Mouse (Mus musculus): ENCODE measurements at regions not wholly inside any gene's neighbourhood (a gene's known extent, or its start where the extent isn't known, plus 50 kb on each side); places are given as distances from the start of the nearest gene placed in this dataset.

- in situ Hi-C loops (cut with MboI, MseI): no loop called here
Measured at GRCm38 (mm10) chr6:117330198-117330597, 161.9 kb downstream of the Cxcl12 start.

GRCm38 (mm10) chr6:117330726-117331360, 162.5 kb downstream of the Cxcl12 start:
- in situ Hi-C loops (cut with MboI, MseI): no loop called here

DNA sequence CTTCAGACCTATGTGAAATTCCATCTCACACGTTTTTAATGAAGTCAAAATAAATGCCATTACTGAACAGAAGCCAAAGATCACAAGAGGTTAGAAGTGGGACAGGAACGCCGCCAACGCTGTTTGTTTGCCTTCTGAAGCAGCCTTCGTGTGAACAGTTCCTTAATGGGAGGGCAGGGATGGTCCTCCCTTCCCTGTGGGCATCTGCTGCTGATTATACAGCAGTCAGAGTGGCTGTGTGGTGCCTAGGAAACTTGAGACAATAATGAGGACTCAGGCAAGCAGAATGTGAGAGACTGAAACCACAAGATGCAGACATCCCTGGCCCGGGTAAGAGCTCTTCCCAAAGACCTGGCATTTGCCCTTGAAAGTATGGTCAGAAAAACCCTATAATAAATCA, 164.3 kb downstream of the Cxcl12 start:
- in situ Hi-C loops (cut with MboI, MseI): no loop called here

- in situ Hi-C loops (cut with MboI, MseI): no loop called here
Measured at GRCm38 (mm10) chr6:117342123-117342522, 173.8 kb downstream of the Cxcl12 start.

- in situ Hi-C loops (cut with MboI, MseI): no loop called here
Measured at GRCm38 (mm10) chr6:117347356-117347755, 179.0 kb downstream of the Cxcl12 start.

- in situ Hi-C loops (cut with MboI, MseI): no loop called here
Measured at GRCm38 (mm10) chr6:117351846-117352245, 183.5 kb downstream of the Cxcl12 start.

DNA sequence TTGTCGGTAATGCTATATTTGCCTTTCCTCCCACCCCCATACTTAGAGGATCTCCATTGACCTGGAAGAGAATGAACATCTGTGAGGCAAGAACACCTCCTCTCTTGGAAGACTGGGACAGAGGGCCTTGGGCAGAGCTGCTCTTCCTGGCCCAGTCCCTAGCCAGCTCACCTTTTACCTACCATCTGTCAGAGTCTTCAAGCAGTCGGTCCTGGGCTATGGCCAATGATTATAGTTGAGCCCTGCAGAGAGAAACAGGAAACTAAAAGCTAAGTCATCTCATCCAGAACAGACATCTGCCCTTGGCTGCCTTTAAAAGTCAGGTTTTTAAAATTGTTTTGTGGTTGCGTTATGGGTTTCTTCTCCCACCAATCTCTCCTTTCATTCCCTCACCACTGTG, 184.8 kb downstream of the Cxcl12 start:
- in situ Hi-C loops (cut with MboI, MseI): no loop called here

- in situ Hi-C loops (cut with MboI, MseI): no loop called here
Measured at GRCm38 (mm10) chr6:117356101-117356500, 187.8 kb downstream of the Cxcl12 start.

DNA sequence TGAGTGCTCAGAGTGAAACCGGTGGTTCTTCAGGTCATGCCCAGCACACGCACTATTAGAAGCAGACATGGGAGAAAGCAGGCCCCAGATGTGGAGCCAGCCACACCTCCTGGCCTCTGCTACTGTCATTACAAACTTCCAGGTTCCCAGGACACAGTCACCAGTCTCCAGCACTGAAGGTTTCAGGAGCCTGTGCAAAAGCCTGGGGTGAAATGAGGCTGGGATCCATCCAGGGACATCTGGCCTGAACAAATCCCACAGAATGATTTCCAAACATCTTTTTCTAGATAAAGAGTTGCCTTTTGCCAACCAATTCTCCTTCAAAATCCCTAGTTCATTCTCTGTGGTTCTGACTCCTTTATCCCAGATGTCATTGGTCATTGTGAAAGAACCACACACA, 191.1 kb downstream of the Cxcl12 start:
- in situ Hi-C loops (cut with MboI, MseI): no loop called here

DNA sequence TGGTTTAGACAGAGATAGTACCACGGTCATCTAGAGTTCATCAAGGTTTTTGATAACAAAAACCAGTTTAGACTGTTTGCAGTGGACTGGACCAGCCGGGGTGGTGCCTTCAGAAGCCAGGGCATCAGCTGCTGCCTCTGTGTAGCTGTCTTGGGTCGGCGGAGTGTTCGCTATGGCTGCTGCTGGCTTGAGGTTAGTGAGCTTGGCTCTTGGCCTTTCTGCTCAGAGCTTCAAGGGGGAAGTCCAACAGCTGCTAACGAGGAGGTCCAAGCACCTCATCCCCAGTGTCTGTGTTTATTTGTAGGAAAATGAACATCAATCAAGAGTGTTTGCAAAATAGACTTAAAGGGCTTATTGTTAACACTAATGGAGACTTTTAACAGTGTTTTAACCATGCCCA, 198.2 kb downstream of the Cxcl12 start:
- in situ Hi-C loops (cut with MboI, MseI): no loop called here

GRCm38 (mm10) chr6:117375989-117376388, 207.7 kb downstream of the Cxcl12 start:
- in situ Hi-C loops (cut with MboI, MseI): loop anchor here (25.0 kb wide), 1 partner anchor 1311 kb away; no protein-coding TSS in a partner anchor

DNA sequence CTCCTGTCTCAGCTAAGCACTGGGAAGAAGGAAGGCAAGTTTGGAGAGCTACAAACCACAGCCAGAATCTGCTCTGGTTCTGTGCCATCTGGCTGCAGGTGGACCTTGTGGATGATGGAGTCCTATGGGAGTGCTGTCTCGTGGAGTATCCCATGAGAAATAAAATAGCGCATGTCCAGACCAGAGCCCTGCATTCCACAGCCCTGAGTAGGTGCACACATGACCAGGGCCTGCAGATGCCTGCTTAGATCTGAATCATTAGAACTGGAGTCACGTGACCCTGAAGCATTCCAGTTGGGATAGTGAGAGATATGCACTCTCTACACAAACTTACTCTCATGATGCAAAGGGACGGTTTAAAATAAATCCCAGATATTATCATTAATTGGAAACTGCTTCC, 211.6 kb downstream of the Cxcl12 start:
- in situ Hi-C loops (cut with MboI, MseI): loop anchor here (25.0 kb wide), 1 partner anchor 1307 kb away; no protein-coding TSS in a partner anchor

DNA sequence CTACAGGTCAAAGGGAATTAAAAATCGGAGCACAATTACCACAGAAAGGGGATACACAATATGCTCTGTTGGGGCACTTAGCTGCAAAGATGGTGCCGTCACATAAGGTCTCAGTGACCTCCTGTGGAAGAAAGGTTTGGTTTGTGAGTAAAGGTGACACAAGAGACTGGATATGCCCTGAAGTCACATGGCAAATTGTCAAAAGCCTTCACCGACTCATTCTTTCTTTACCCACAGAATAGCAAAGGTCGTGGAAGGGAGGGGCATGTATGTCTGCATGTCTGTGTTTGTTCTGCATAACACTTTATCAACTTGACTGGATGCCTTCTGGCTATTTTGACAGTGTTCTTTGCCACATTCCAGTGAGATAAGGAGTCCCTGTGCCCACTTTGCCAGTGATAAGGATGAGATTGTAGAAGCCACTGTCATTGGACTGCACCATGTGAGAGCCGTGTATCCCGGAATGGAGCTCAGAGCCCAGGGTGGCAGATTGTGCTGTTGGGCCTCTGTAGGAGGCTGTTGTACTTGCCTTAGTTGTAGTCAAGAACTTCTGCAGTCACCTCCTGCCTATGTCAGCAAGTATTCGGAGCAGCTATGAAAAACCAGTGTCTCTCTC, 222.0 kb downstream of the Cxcl12 start:
- in situ Hi-C loops (cut with MboI, MseI): loop anchor here (25.0 kb wide), 1 partner anchor 1297 kb away; no protein-coding TSS in a partner anchor

DNA sequence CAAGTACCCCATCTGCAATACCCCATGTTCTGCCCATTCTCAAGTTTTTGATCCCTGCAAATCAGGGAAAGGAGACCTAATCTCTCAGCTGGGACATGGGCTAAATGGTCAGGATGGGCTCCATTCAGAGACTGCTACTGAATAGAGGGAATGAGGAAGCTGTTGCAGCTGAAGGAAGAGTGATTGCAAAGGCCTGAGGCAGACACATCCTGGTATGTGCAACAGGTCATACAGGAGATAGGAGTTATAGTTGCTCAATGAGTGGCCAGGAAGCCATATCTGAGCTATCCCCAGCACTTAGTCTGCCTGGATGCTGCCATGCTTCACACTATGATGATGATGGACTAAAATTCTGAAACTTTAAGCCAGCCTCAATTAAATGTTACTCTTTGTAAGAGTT, 225.1 kb downstream of the Cxcl12 start:
- in situ Hi-C loops (cut with MboI, MseI): loop anchor here (25.0 kb wide), 1 partner anchor 1294 kb away; no protein-coding TSS in a partner anchor

- in situ Hi-C loops (cut with MboI, MseI): no loop called here
Measured at GRCm38 (mm10) chr6:117405589-117406311, 237.4 kb downstream of the Cxcl12 start.

GRCm38 (mm10) chr6:117406312-117406595, 237.9 kb downstream of the Cxcl12 start:
- in situ Hi-C loops (cut with MboI, MseI): no loop called here

GRCm38 (mm10) chr6:117406757-117407156, 238.4 kb downstream of the Cxcl12 start:
- in situ Hi-C loops (cut with MboI, MseI): no loop called here

DNA sequence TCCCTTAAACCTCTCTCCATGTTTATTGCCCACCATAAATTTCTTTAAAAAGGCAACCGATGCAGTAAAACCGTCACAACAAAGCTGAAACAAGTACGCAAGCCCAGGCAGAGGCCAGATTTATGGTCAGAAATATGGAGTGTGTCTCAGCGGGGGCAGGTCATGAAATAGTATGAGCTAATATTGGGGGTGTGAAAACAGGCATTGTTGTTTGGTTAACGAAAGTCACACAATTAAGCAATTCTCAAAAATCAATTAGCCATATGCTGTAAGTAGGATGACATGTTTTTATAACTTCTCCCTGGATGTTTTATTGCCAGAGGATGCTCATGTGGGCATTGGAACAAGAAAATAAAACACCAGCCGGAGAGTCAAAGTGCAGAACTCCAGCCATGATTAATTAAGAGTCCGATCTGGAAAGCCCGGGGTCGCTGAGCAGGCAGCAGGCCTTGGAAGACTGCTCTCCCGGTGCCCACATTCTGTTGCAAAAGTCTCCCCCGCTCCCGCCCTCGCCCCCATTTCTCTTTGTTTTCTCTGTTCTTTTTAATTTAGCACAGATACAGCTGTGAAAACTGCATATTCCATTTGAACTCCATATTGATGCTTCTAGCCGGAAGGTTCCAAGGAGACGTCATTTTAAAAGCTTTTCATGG, 239.0 kb downstream of the Cxcl12 start:
- in situ Hi-C loops (cut with MboI, MseI): no loop called here

DNA sequence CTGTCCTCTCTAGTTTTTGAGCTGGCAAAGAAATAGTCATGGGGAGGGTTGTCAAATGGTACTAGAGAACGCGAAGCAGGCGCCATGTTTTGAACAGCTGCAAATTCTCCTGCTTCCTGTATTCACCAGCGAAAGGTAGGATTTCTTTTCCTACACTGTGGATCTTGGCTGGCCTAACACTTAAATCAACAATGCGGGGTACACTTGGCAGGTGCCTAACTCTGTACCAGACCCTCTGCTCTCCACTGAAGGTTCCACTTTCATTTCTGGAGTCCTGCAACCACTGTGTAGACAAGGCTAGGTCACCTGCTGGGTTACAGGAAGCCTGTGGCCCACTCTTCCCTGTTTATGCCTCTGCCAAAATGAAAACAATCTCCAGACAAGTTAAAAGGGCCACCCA, 239.6 kb downstream of the Cxcl12 start:
- in situ Hi-C loops (cut with MboI, MseI): no loop called here

DNA sequence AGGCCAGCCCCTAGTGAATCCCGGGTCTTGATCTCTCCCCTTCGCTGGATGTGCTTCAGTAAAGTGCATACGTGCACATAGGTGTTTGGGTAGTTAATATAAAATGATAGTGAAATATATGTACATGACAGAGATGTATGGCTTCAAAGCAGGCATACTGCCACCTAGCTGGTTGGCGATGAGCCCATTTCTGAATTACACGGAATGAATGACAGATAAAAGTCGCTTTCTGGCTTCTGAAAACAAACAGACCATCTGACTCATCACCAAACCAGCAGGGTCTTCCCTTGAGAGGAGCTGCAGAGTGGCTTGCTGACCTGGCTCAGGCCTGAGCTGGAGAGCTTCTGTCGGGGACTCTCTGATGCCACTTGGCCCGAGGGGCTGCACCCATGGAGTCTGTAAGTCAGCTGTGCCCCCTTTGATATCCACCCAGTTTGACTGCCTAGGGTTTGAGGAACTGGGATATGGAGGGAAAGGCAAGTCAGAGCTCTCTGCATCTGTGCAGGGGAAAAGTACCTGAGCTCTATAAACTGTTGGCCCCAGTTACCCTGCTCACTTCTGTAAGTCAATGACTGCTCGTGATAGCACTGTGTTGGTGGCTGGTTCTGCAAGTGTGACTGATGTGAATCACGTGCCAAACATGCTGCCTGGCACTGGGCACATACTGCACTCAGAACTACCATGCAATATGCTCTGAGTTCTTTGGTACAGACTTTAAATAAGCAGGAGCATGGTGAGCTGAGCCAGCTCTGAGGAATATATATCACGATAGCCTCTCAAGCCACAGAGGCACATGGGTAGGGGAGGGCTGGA, 240.8 kb downstream of the Cxcl12 start:
- in situ Hi-C loops (cut with MboI, MseI): no loop called here

DNA sequence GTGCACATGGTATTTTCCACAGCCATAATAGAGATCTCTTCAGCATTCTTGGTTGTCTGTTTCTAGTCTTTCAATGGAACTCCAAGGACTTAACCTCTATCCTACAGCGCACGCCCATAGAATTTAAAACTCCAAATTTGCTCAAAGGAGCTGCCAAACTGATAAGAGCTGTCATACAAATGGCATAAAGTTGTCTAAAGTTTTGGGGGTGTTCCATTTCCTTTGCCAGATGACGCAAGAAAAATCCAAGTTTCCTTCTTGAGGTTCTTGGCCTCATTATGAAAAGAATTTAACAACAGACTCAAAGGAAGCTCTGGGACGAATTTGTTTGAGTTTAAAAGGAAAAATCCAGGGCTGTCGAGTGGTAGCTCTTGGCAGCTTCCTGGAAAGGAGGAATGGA, 246.6 kb downstream of the Cxcl12 start:
- in situ Hi-C loops (cut with MboI, MseI): no loop called here

DNA sequence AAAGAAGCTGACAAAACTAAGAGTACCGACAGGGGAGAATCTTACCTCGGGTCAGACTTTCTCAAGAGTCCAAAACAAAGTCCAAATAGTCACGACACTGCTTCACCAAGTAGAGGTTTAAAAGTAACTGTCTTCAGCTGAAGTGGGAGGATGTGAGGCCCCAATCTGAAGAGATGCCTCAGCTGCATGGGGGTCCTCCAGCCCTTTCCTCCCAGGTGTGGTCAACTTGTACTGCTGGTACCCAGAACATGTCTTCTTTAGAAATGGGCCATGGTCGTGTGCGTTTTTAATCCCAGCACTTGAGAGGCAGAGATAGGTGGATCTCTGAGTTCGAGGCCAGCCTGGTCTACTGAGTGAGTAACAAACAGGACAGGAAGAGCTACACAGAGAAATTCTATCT, 247.6 kb downstream of the Cxcl12 start:
- in situ Hi-C loops (cut with MboI, MseI): no loop called here
